Mouse (Mus musculus) hindbrain, embryonic 10.5 days (tissue): ENCODE data around the gene Boc. TPM values are rescaled to one million over a fixed set of nuclear protein-coding genes. Genes with fewer than 3 reads are reported as not detected.

Source experiments
- DNase-seq: peaks from one replicate; pipeline ENCODE4 v3.0.0-alpha.2; 2017; ENCODE audit warnings: low spot score
- H3K27ac ChIP-seq: fragments of 300-500 bp; sonication (generic); 2 replicates; pipeline ENCODE4 v1.5.1; 2016; ENCODE audit warnings: mild to moderate bottlenecking, moderate library complexity
- H3K27me3 ChIP-seq: fragments of 300-500 bp; sonication (generic); 2 replicates; pipeline ENCODE4 v1.6.1; 2016; ENCODE audit warnings: mild to moderate bottlenecking; ENCODE audit not compliant: poor library complexity, insufficient read depth, severe bottlenecking
- H3K36me3 ChIP-seq: fragments of 300-500 bp; sonication (generic); 2 replicates; pipeline ENCODE4 v1.6.1; 2016; ENCODE audit warnings: mild to moderate bottlenecking, moderate library complexity
- H3K4me1 ChIP-seq: fragments of 300-500 bp; sonication (generic); replicated peaks from 2 replicates; pipeline ENCODE4 v1.6.1; 2016; ENCODE audit warnings: mild to moderate bottlenecking
- H3K4me3 ChIP-seq: fragments of 300-500 bp; sonication (generic); 2 replicates; pipeline ENCODE4 v1.5.1; 2016; ENCODE audit warnings: mild to moderate bottlenecking, moderate library complexity
- H3K9me3 ChIP-seq: fragments of 300-500 bp; sonication (generic); 2 replicates; pipeline ENCODE4 v1.6.1; 2016; ENCODE audit warnings: mild to moderate bottlenecking, moderate library complexity
- WGBS: fragments of 180-500 bp; shearing (Covaris S2); methylation state at CpG from one replicate; pipeline ENCODE4 v1.1.7; 2016; 5-methylcytosine and 5-hydroxymethylcytosine counted together
- polyA plus RNA-seq: library from polyadenylated mRNA; unstranded; fragments of >200 nt; fragmentation: Nextera tagmentation; extraction: Ambion mirVana; gene quantifications from 2 replicates; pipeline ENCODE4 v1.2.1, GENCODE M21; 2016

Boc gene
- polyA plus RNA-seq, 1 experiment from 2014 or later: 43.9 TPM

GRCm38 (mm10) chr16:44509458-44510344, 49.0 kb downstream of the Boc start:
- Histone ChIP-seq H3K27ac (no peak overlapping the region), H3K4me1 (peaks cover 18% of the 10 kb centered on the region), H3K36me3 (peaks cover 99% of the 10 kb centered on the region), H3K4me3 (no peak overlapping the region), H3K9me3 (peaks cover 2% of the 10 kb centered on the region; the same call in 1 of the 2 replicates), H3K27me3 (no peaks in the 10 kb centered on the region)
- 89% methylated on average over 7 of the region's 7 CpGs for WGBS
- no peak for DNase-seq

DNA sequence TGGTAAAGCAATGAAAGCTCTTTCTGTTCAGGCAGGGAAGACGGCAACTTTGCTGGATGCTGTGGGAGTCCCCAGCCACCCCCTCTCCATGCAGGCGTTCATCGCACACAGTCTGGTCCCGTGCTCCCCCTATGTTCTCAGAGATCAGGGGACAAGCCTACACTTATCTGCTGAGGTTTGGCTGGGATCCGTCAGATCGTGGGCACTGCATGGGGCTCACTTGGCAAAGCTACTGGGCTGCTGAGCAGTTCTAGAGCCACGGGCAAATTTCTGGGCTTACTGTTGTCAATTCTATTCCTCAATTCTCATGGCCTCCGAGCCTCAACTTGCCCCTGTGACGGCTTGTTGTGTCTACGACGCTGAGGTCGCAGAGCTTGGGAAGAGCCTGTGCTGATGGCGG, 49.9 kb downstream of the Boc start:
- Histone ChIP-seq H3K36me3 (peaks cover 99% of the 10 kb centered on the region), H3K4me1 (peaks cover 18% of the 10 kb centered on the region), H3K27me3 (no peaks in the 10 kb centered on the region), H3K27ac (no peak overlapping the region), H3K9me3 (peaks cover 5% of the 10 kb centered on the region; the same call in 1 of the 2 replicates), H3K4me3 (no peak overlapping the region)
- no peak for DNase-seq
- 92% methylated on average over 13 of the region's 13 CpGs for WGBS

- Histone ChIP-seq H3K27ac (no peak overlapping the region; the same call in 1 of the 2 replicates), H3K4me1 (peaks cover 22% of the 10 kb centered on the region), H3K4me3 (no peak overlapping the region), H3K36me3 (peaks cover 99% of the 10 kb centered on the region), H3K27me3 (no peaks in the 10 kb centered on the region), H3K9me3 (peaks cover 5% of the 10 kb centered on the region; the same call in 1 of the 2 replicates)
- WGBS: 90% methylated on average over 5 of the region's 5 CpGs
- no peak for DNase-seq
These were observed 50.7 kb downstream of the Boc start for GRCm38 (mm10) chr16:44508025-44508424.

DNA sequence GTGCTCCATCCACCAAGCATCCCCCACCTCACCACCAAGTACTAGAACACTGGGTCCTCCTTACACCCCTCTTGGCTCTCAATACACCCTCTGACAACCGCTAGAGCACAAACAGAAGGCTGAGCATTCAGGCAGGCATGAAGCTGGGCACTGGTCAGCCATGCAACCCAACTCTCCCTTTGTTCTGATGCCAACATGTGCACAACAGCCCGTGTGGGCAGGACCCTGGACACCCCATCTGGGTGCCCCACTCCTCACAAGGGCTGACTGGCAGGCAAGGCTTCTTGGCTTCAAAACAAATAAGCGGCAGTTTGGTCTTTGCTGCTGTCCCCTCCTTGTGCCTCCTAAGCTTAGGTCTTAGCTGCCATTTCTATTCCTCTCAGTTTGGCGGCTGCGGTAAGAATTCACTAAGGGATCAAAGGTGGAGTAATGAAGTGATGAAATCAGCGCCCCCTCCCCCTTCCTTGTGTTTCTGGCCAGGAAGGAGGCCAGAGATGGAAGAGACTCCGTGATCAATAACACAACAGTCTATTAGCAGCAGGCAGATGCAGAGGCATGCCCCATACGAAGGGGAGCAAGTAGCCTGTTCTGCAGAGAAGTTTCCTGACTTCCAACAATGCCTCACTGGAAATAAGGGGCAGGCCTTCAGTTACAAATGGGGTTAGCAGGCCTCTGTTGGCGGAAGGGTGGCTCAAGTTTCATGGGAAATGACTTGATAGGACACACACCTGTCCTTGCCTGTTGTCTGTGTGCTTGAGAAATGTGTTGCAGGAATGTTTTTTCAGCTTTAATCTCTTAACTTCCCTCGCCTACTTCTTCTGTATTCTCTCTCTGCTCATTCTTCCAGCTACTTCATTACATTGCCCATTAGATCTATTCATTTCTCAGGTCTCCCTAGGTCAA, 51.4 kb downstream of the Boc start:
- no peaks in the 10 kb centered on the region for H3K27me3 ChIP-seq
- 78% methylated on average over 10 of the region's 10 CpGs for WGBS
- no peak overlapping the region for H3K4me3 ChIP-seq
- peaks cover 22% of the 10 kb centered on the region for H3K4me1 ChIP-seq
- DNase-seq: no peak
- H3K36me3 ChIP-seq: peaks cover 99% of the 10 kb centered on the region
- H3K9me3 ChIP-seq: peaks cover 5% of the 10 kb centered on the region; the same call in 1 of the 2 replicates
- peak overlapping the region; percentile 30; the same call in 1 of the 2 replicates for H3K27ac ChIP-seq

GRCm38 (mm10) chr16:44505243-44505642, 53.5 kb downstream of the Boc start:
- Histone ChIP-seq H3K4me1 (peaks cover 22% of the 10 kb centered on the region), H3K4me3 (no peak overlapping the region), H3K9me3 (peaks cover 5% of the 10 kb centered on the region; the same call in 1 of the 2 replicates), H3K27me3 (no peaks in the 10 kb centered on the region), H3K27ac (no peak overlapping the region), H3K36me3 (peaks cover 100% of the 10 kb centered on the region)
- DNase-seq: no peak
- WGBS: 85% methylated on average over 1 of the region's 1 CpGs

GRCm38 (mm10) chr16:44502895-44503575, 55.7 kb downstream of the Boc start:
- no peaks in the 10 kb centered on the region for H3K27me3 ChIP-seq
- H3K4me1 ChIP-seq: peaks cover 18% of the 10 kb centered on the region
- WGBS: 80% methylated on average over 8 of the region's 8 CpGs
- H3K36me3 ChIP-seq: peaks cover 100% of the 10 kb centered on the region
- peaks cover 13% of the 10 kb centered on the region; the same call in 1 of the 2 replicates for H3K9me3 ChIP-seq
- H3K4me3 ChIP-seq: no peak overlapping the region
- H3K27ac ChIP-seq: 0 out of 2 replicates have a peak overlapping the region, but pooled peaks have one; percentile 29
- DNase-seq: no peak

GRCm38 (mm10) chr16:44502325-44502724, 56.4 kb downstream of the Boc start:
- Histone ChIP-seq H3K27me3 (no peaks in the 10 kb centered on the region), H3K4me3 (no peak overlapping the region), H3K27ac (no peak overlapping the region), H3K9me3 (peaks cover 13% of the 10 kb centered on the region; the same call in 1 of the 2 replicates), H3K4me1 (peaks cover 11% of the 10 kb centered on the region), H3K36me3 (peaks cover 100% of the 10 kb centered on the region)
- WGBS: 87% methylated on average over 7 of the region's 7 CpGs
- DNase-seq: no peak

- Histone ChIP-seq H3K9me3 (peaks cover 13% of the 10 kb centered on the region; the same call in 1 of the 2 replicates), H3K4me1 (peaks cover 5% of the 10 kb centered on the region; the same call in 1 of the 2 replicates), H3K4me3 (no peak overlapping the region), H3K27ac (no peak overlapping the region), H3K36me3 (peaks cover 100% of the 10 kb centered on the region), H3K27me3 (no peaks in the 10 kb centered on the region)
- DNase-seq: no peak
- WGBS: 94% methylated on average over 10 of the region's 10 CpGs
These were observed 56.9 kb downstream of the Boc start for GRCm38 (mm10) chr16:44501783-44502182.

DNA sequence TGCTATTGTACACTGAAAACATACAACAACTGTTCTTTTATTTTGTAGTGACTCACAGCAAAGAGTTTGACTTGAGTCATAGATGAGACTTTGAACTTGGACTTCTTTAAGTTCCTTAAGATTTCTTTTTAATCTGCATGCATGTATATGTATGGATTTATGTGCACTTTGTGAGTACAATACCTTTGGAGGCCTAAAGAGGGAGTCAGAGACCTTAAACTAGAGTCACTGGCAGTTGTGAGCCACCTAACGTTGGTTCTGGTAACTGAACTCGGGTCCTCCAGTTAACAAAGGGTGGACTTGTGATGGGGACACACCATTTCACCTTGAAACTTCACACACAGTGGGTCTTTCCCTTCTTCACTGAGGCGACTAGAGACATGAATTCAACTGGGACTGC, 60.2 kb downstream of the Boc start:
- Histone ChIP-seq H3K36me3 (peaks cover 100% of the 10 kb centered on the region), H3K9me3 (0 out of 2 replicates have a peak, but pooled peaks cover 8% of the 10 kb centered on the region), H3K4me1 (peaks cover 29% of the 10 kb centered on the region), H3K27me3 (no peaks in the 10 kb centered on the region), H3K4me3 (no peak overlapping the region), H3K27ac (no peak overlapping the region)
- DNase-seq: no peak
- WGBS: 89% methylated on average over 3 of the region's 3 CpGs

DNA sequence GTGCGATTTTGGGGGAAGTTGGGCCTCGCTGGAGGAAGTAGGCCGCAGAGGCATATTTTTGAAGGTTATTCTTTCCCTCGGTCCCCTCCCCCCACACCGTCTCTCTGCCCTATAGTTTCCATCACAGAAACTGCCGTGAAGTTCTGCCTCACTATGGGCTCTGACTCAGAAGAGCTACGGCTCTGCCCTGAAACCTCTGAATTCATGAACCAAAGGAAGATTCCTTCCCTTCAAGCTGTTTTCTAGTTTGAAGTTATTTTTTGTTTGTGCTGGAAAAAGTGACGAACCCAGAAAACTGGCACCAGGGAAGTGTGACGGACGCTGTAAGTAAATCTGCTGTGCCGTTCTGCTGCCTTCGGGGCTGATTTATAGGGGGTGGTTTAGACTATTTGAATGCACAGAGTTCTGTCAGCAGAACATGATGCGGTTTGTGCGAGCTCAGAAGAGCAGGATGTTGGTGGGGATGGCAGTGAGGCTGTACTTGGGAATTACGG, 61.7 kb downstream of the Boc start:
- no peak for DNase-seq
- Histone ChIP-seq H3K9me3 (0 out of 2 replicates have a peak, but pooled peaks cover 8% of the 10 kb centered on the region), H3K36me3 (peaks cover 100% of the 10 kb centered on the region), H3K4me1 (peaks cover 33% of the 10 kb centered on the region), H3K4me3 (no peak overlapping the region), H3K27me3 (no peaks in the 10 kb centered on the region), H3K27ac (no peak overlapping the region)
- 90% methylated on average over 15 of the region's 15 CpGs for WGBS

GRCm38 (mm10) chr16:44494441-44495108, 64.1 kb downstream of the Boc start:
- DNase-seq: peak; percentile 52
- Histone ChIP-seq H3K4me1 (peaks cover 33% of the 10 kb centered on the region), H3K9me3 (0 out of 2 replicates have a peak, but pooled peaks cover 8% of the 10 kb centered on the region), H3K4me3 (no peak overlapping the region), H3K27ac (peak overlapping the region; percentile 56; the same call in 1 of the 2 replicates), H3K36me3 (peaks cover 100% of the 10 kb centered on the region), H3K27me3 (no peaks in the 10 kb centered on the region)
- WGBS: 55% methylated on average over 8 of the region's 8 CpGs
